Mouse (Mus musculus) MEL (cell line): ENCODE data around the gene Klhl3. TPM values are rescaled to one million over a fixed set of nuclear protein-coding genes. Genes with fewer than 3 reads are reported as not detected.

Experiments
- DNase-seq: peaks from one replicate; pipeline ENCODE4 v3.0.0; 2011; ENCODE audit warnings: low read depth, low spot score
- H3K27ac ChIP-seq: 2 replicates; pipeline ENCODE4 v1.5.1; 2012; ENCODE audit warnings: low read depth, mild to moderate bottlenecking, control low read depth, low read length, moderate library complexity; ENCODE audit not compliant: control insufficient read depth
- H3K27me3 ChIP-seq, 2 experiments: fragments of 150-350 bp in 1 of 2; sonication (generic) in 1 of 2; 2 replicates each; pipeline ENCODE4 v1.6.1; 2012; ENCODE audit warnings: low read length in 2 of 2, mild to moderate bottlenecking in 2 of 2, improper control_type of control experiment in 1 of 2, moderate library complexity in 1 of 2; ENCODE audit not compliant: insufficient read depth in 2 of 2, control insufficient read depth in 1 of 2
- H3K36me3 ChIP-seq, 2 experiments: 2 replicates each; pipeline ENCODE4 v1.6.1; 2012 to 2014; ENCODE audit warnings: low read length in 2 of 2, improper control_type of control experiment in 1 of 2, inconsistent platforms in 1 of 2, mild to moderate bottlenecking in 1 of 2; ENCODE audit not compliant: insufficient read depth in 2 of 2, control insufficient read depth in 1 of 2
- H3K4me1 ChIP-seq, 2 experiments: fragments of 150-350 bp in 1 of 2; sonication (generic) in 1 of 2; 2 replicates each; pipeline ENCODE4 v1.6.1; 2012; ENCODE audit warnings: low read length in 2 of 2, improper control_type of control experiment in 1 of 2, mild to moderate bottlenecking in 1 of 2; ENCODE audit not compliant: insufficient read depth in 2 of 2, control insufficient read depth in 1 of 2
- H3K4me3 ChIP-seq, 2 experiments: fragments of 150-350 bp in 1 of 2; sonication (generic) in 1 of 2; 2 replicates each; pipeline ENCODE4 v1.5.1; 2012; ENCODE audit warnings: low read depth in 2 of 2, low read length in 2 of 2, mild to moderate bottlenecking in 2 of 2, moderate library complexity in 2 of 2, control low read depth in 1 of 2, improper control_type of control experiment in 1 of 2; ENCODE audit not compliant: control insufficient read depth in 1 of 2, insufficient read depth in 1 of 2
- H3K79me2 ChIP-seq: 2 replicates; pipeline ENCODE4 v1.6.1; 2012; ENCODE audit warnings: mild to moderate bottlenecking, low read length, moderate library complexity; ENCODE audit not compliant: control insufficient read depth, poor library complexity, insufficient read depth
- H3K9ac ChIP-seq: 2 replicates; pipeline ENCODE4 v1.6.1; 2012; ENCODE audit warnings: low read depth, mild to moderate bottlenecking, control low read depth, low read length, moderate library complexity; ENCODE audit not compliant: control insufficient read depth, poor library complexity, severe bottlenecking
- H3K9me3 ChIP-seq: fragments of 150-350 bp; sonication (generic); replicated peaks from 2 replicates; pipeline ENCODE4 v1.6.1; 2012; ENCODE audit warnings: mild to moderate bottlenecking, low read length, improper control_type of control experiment, moderate library complexity; ENCODE audit not compliant: insufficient read depth
- CHD1 ChIP-seq: IDR thresholded peaks from 2 replicates; pipeline ENCODE4 v1.6.1; 2012; ENCODE audit warnings: low read depth, mild to moderate bottlenecking, inconsistent platforms, low read length, improper control_type of control experiment
- CTCF ChIP-seq, 3 experiments: IDR thresholded peaks in 2 of 3; conservative IDR thresholded peaks in 1 of 3; 2 replicates each; pipeline ENCODE4 v1.5.1; 2011 to 2012; ENCODE audit warnings: low read length in 3 of 3, low read depth in 2 of 3, mild to moderate bottlenecking in 2 of 3, improper control_type of control experiment in 1 of 3, inconsistent platforms in 1 of 3, mixed read lengths in 1 of 3, moderate library complexity in 1 of 3; ENCODE audit not compliant: control insufficient read depth in 1 of 3, insufficient read depth in 1 of 3, poor library complexity in 1 of 3, severe bottlenecking in 1 of 3
- ELF1 ChIP-seq: IDR thresholded peaks from 2 replicates; pipeline ENCODE4 v1.6.1; 2014; ENCODE audit warnings: low read depth, mild to moderate bottlenecking, inconsistent platforms, low read length, improper control_type of control experiment, moderate library complexity
- EP300 ChIP-seq, 2 experiments: IDR thresholded peaks; 2 replicates each; pipeline ENCODE4 v1.6.1; 2011; ENCODE audit warnings: improper control_type of control experiment in 2 of 2, low read length in 2 of 2, low read depth in 1 of 2, mild to moderate bottlenecking in 1 of 2
- ETS1 ChIP-seq: IDR thresholded peaks from 2 replicates; pipeline ENCODE4 v1.6.1; 2012; ENCODE audit warnings: low read depth, mild to moderate bottlenecking, inconsistent platforms, low read length, improper control_type of control experiment, moderate library complexity
- GABPA ChIP-seq: IDR thresholded peaks from 2 replicates; pipeline ENCODE4 v1.6.1; 2012; ENCODE audit warnings: low read depth, mild to moderate bottlenecking, inconsistent platforms, low read length, improper control_type of control experiment, moderate library complexity
- MAX ChIP-seq: IDR thresholded peaks from 2 replicates; pipeline ENCODE4 v1.6.1; 2011; ENCODE audit warnings: low read length, improper control_type of control experiment
- MAZ ChIP-seq: IDR thresholded peaks from 2 replicates; pipeline ENCODE4 v1.6.1; 2012; ENCODE audit warnings: low read depth, mild to moderate bottlenecking, inconsistent platforms, low read length, improper control_type of control experiment
- MYC ChIP-seq: IDR thresholded peaks from 2 replicates; pipeline ENCODE4 v1.6.1; 2011; ENCODE audit warnings: low read depth, mild to moderate bottlenecking, low read length, improper control_type of control experiment, moderate library complexity
- NELFE ChIP-seq: IDR thresholded peaks from 2 replicates; pipeline ENCODE4 v1.6.1; 2011; ENCODE audit warnings: low read depth, low read length, improper control_type of control experiment
- NRF1 ChIP-seq: IDR thresholded peaks from 2 replicates; pipeline ENCODE4 v1.6.1; 2014; ENCODE audit warnings: low read depth, mild to moderate bottlenecking, inconsistent platforms, low read length, improper control_type of control experiment, moderate library complexity; ENCODE audit not compliant: poor library complexity, insufficient read depth, severe bottlenecking
- POLR2AphosphoS5 ChIP-seq: IDR thresholded peaks from 2 replicates; pipeline ENCODE4 v1.6.1; 2012; ENCODE audit warnings: low read depth, borderline replicate concordance, mild to moderate bottlenecking, inconsistent platforms, low read length, moderate library complexity, mixed read lengths
- RAD21 ChIP-seq: IDR thresholded peaks from 2 replicates; pipeline ENCODE4 v1.6.1; 2011; ENCODE audit warnings: mild to moderate bottlenecking, low read depth, low read length, improper control_type of control experiment
- RCOR1 ChIP-seq: IDR thresholded peaks from 2 replicates; pipeline ENCODE4 v1.6.1; 2012; ENCODE audit warnings: low read depth, mild to moderate bottlenecking, inconsistent platforms, low read length, improper control_type of control experiment
- SIN3A ChIP-seq: IDR thresholded peaks from 2 replicates; pipeline ENCODE4 v1.6.1; 2012; ENCODE audit warnings: low read length, improper control_type of control experiment, inconsistent platforms
- TAL1 ChIP-seq: IDR thresholded peaks from 2 replicates; pipeline ENCODE4 v1.6.1; 2012; ENCODE audit warnings: mild to moderate bottlenecking, inconsistent platforms, low read length, moderate library complexity, mixed read lengths
- USF1 ChIP-seq: IDR thresholded peaks from 2 replicates; pipeline ENCODE4 v1.6.1; 2014; ENCODE audit warnings: low read depth, mild to moderate bottlenecking, inconsistent platforms, low read length, improper control_type of control experiment, moderate library complexity
- ZKSCAN1 ChIP-seq: IDR thresholded peaks from 2 replicates; pipeline ENCODE4 v1.6.1; 2012; ENCODE audit warnings: low read depth, mild to moderate bottlenecking, inconsistent platforms, low read length, improper control_type of control experiment, moderate library complexity
- ZNF384 ChIP-seq: IDR thresholded peaks from 2 replicates; pipeline ENCODE4 v1.6.1; 2012; ENCODE audit warnings: low read depth, mild to moderate bottlenecking, inconsistent platforms, low read length, improper control_type of control experiment
- polyA plus RNA-seq, 2 experiments: library from polyadenylated mRNA; stranded (reverse) in 1 of 2; unstranded in 1 of 2; fragments of >175 nt in 1 of 2; fragments of >200 nt in 1 of 2; gene quantifications; 2 replicates each; pipeline versions ENCODE4 v1.2.1 to v1.2.4; 2012; ENCODE audit warnings: low replicate concordance in 2 of 2, low read depth in 1 of 2; ENCODE audit not compliant: insufficient read length in 2 of 2, insufficient read depth in 1 of 2, missing spikeins in 1 of 2
- total RNA-seq: library from RNA; depleted of rRNA; stranded (reverse); fragments of 300-350 nt; gene quantifications from 2 replicates; pipeline ENCODE4 v1.2.3, GENCODE M21; 2012

Klhl3 gene
- total and polyA plus RNA-seq, 3 experiments, result 0.01 TPM; not detected in 2

GRCm38 (mm10) chr13:58051251-58051650 is 62.1 kb downstream of the Klhl3 start:
- DNase-seq, result no peak

DNA sequence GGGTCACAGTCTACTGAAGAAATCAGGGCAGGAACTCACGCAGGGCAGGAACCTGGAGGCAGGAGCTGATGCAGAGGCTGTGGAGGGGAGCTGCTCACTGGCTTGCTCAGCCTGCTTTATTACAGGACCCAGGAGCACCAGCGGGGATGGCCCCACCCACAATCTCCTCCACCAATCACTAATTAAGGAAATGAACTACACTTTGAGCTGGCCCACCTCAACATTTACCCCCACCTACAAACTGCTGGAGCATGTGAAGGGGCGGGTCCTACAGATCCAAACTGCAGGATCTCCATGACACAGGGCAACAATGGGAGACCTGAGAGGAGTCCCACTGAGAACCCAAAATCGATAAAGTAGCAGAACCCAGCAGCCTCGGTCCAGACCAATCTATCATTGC is 64.3 kb downstream of the Klhl3 start:
- no peaks in the 10 kb centered on the region for H3K9me3 ChIP-seq

More at GRCm38 (mm10) chr13:58051251-58051650, 62.1 kb downstream of the Klhl3 start:
- H3K9me3 ChIP-seq, result no peaks in the 10 kb centered on the region
- no peaks in the 10 kb centered on the region for H3K79me2 ChIP-seq
- TF ChIP-seq POLR2AphosphoS5, result no peak
- TF ChIP-seq USF1, result no peak
- TF ChIP-seq ETS1, result no peak
- no peak for TF ChIP-seq NRF1
- no peak for TF ChIP-seq ZNF384
- no peak for TF ChIP-seq TAL1
- TF ChIP-seq ZKSCAN1, result no peak
- no peak for TF ChIP-seq RAD21
- no peak for TF ChIP-seq ELF1
- no peak for TF ChIP-seq RCOR1
- TF ChIP-seq CTCF (IDR thresholded peaks at IDR 0.05 in 2 of 3, conservative IDR thresholded peaks at IDR 0.05 in 1 of 3; ENCODE audit: control insufficient read depth in 1 of 3, insufficient read depth in 1 of 3, low read depth in 2 of 3, low read length in 3 of 3, poor library complexity in 1 of 3, severe bottlenecking in 1 of 3), result no peak
- no peak for TF ChIP-seq CHD1
- no peak for TF ChIP-seq GABPA
- no peak for TF ChIP-seq SIN3A
- TF ChIP-seq EP300 (IDR thresholded peaks at IDR 0.05; ENCODE audit: low read depth in 1 of 2, low read length in 2 of 2), result no peak
- TF ChIP-seq NELFE, result no peak
- no peak for TF ChIP-seq MYC
- TF ChIP-seq MAZ, result no peak
- no peak for TF ChIP-seq MAX
- TF ChIP-seq, all 39 proteins: peak for 0
- Histone ChIP-seq H3K27me3 (no peaks in the 10 kb centered on the region), H3K4me3 (no peak overlapping the region), H3K27ac (no peak overlapping the region), H3K4me1 (no peaks in the 10 kb centered on the region), H3K9ac (no peak overlapping the region), H3K36me3 (no peaks in the 10 kb centered on the region)

More for the DNA sequence above, 64.3 kb downstream of the Klhl3 start:
- TF ChIP-seq MAZ, result no peak
- H3K9ac ChIP-seq, result no peak overlapping the region
- no peak overlapping the region for H3K27ac ChIP-seq
- H3K79me2 ChIP-seq, result no peaks in the 10 kb centered on the region
- no peaks in the 10 kb centered on the region for H3K4me1 ChIP-seq
- no peak overlapping the region for H3K4me3 ChIP-seq
- no peaks in the 10 kb centered on the region for H3K27me3 ChIP-seq
- DNase-seq, result no peak
- H3K36me3 ChIP-seq, result no peaks in the 10 kb centered on the region
